Mouse (Mus musculus) adrenal gland, postnatal 36 days (tissue): ENCODE data around the gene Mapre3. TPM values are rescaled to one million over a fixed set of nuclear protein-coding genes. Genes with fewer than 3 reads are reported as not detected.

Experiments
- DNase-seq, 2 experiments: peaks; one replicate each; pipeline ENCODE4 v3.0.0; 2021; ENCODE audit warnings: mixed read lengths in 1 of 2
- long read RNA-seq, 2 experiments: library from polyadenylated mRNA; stranded (forward); transcript quantifications; one replicate each; pipeline ENCODE4 v2.0.0; 2021; ENCODE audit warnings: borderline sequencing depth in 2 of 2
- total RNA-seq, 2 experiments: library from RNA; stranded (reverse); gene quantifications; 2 replicates each; pipeline ENCODE4 v1.2.3; 2021

The Mapre3 gene
- 10 to 100 TPM; 48.9 to 52.2 TPM for total RNA-seq
- long read RNA-seq, experiment 1, transcript Mapre3-202 (7 exons, 1,816 nt) = major isoform, 19 of 44 reads
- long read RNA-seq, experiment 1, transcript Mapre3-201 (7 exons, 2,021 nt) = minor isoform, 8 of 44 reads
- long read RNA-seq, experiment 1, partial matches to known transcripts = 4 of 44 reads
- long read RNA-seq, experiment 1, other reads (novel, unspliced or antisense) = 9 of 44 reads
- long read RNA-seq, experiment 2, transcript Mapre3-202 (7 exons, 1,816 nt) = major isoform, 12 of 26 reads
- long read RNA-seq, experiment 2, transcript Mapre3-201 (7 exons, 2,021 nt) = minor isoform, 8 of 26 reads
- long read RNA-seq, experiment 2, partial matches to known transcripts = 1 of 26 reads
- long read RNA-seq, experiment 2, other reads (novel, unspliced or antisense) = 5 of 26 reads

- peak; percentile 94 to 96 for DNase-seq
Measured at GRCm38 (mm10) chr5:30814424-30815119, at the start of gene Mapre3. Gene Mapre3, plus strand, starts transcription at chr5:30814641.

DNA sequence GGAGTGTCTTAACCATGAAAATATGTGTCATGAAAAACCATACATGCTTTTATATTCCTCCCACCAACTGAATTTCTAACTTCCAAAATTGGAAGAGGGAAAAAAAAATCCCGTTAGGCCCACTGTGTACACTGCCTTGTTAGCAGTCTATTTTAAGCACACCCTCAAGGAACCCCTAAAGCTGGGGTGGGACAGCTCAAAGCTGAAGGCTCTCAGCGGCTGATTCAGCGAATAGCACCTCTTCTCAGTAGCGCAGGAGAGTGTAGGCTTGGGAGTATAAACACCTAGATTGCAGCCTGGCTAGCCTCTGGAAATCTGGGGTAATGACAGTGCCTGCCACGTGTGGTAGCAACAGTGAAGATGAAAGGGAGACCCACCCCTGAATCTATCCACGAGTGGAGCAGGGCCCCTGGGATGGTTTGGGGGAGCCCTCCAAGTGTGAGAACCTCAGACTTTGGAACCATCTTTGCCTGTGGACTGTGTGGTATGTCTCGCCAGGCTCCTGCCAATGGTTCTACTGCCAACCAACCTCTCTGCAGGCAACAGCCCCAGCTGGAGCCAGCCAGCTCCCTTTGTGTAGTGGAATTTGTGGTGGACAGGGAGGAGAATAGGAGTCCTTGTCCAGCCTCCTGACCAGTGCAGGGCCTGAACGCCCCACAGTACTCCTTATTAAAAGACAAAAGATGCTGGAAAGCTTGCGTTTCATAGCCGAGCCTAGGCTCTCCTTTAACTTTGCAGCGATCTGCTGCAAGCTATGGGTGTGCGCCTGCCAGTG is 48.7 kb upstream of the Mapre3 start:
- no peak for DNase-seq

DNA sequence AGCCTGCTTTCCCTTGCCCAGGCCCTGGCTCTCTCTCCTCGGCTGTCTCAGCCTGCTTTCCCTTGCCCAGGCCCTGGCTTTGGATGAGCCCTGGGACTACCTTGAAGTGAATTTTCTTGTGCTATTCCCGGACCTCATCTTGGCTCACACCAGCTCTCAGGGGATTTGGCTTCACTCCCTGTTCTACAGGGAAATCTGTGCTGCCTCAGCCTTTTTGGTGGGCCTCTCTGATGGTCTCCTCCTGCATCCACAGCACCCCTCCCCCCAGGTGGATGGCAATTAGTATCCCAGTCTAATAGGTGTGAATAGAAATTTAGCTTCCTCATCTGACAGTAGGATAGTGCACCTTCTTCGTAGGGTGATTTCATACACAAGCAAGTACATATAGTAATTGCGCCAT is 46.4 kb upstream of the Mapre3 start:
- no peak for DNase-seq

- peak; percentile 84 for DNase-seq
Measured at GRCm38 (mm10) chr5:30768598-30768997, 45.8 kb upstream of the Mapre3 start.

- DNase-seq = no peak
Measured at GRCm38 (mm10) chr5:30769075-30769474, 45.4 kb upstream of the Mapre3 start.

- peak; percentile 90 to 95 for DNase-seq
Measured at GRCm38 (mm10) chr5:30774601-30775371, 39.7 kb upstream of the Mapre3 start.

DNA sequence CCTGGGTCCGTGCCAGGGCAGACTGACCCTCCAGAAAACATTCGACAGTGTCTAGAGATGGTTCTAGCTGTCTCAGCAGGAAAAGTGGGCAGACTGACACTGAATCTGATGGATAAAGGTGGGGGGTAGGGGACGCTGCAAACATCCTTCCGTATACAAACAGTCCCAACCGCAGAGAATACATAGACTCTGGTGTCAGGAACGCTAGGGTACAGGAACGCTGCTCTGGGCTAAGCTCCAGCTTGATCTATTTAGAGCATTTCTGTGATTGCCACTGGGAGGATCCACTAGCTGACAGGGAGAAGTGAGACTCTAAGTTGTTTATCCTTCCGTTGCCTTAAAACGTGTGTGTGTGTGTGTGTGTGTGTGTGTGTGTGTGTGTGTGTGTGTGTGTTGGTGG is 33.7 kb upstream of the Mapre3 start:
- DNase-seq = no peak

- DNase-seq = no peak
Measured at GRCm38 (mm10) chr5:30781147-30781546, 33.3 kb upstream of the Mapre3 start.

DNA sequence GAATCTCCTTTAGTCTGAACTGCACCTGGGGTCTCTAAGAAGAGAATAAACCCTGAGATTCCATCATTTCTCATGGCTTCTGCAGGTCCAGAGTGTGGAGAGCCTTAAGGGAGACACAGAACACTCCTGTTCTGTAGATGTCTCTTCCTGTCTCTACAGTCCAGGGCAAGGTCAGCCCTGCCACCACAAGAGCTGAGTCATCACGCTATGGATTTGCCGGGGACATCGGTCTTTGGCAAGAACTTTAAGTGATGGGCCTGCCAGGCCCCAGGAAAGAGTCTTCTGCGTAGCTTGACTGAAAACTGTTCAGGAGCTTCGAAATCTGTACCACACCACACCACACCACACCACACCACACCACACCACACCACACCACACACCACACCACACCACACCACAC is 27.1 kb upstream of the Mapre3 start:
- peak; percentile 72 to 84 for DNase-seq

GRCm38 (mm10) chr5:30790047-30790446 is 24.4 kb upstream of the Mapre3 start:
- no peak for DNase-seq

DNA sequence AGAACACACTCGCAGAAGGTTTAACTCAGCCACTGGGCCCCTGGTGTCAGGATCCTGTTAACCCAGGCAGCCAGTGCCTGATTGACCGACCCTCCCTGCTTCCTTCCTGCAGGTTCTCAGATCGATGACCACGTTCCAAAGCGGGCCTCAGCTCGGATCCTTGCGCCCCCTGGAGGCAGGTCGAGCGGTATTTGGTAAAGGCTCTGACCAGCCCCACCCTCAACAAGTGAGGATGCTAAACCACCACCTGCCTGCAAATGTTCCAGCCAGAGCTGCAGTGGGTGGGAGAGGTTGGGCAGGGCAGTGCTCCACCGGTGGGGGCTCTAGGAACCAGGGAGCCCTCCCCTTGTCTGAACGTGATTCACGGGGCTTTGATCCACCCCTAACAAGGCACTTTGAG is 18.3 kb upstream of the Mapre3 start:
- DNase-seq = peak; percentile 86 to 92

GRCm38 (mm10) chr5:30797482-30797881 is 17.0 kb upstream of the Mapre3 start:
- no peak for DNase-seq

DNA sequence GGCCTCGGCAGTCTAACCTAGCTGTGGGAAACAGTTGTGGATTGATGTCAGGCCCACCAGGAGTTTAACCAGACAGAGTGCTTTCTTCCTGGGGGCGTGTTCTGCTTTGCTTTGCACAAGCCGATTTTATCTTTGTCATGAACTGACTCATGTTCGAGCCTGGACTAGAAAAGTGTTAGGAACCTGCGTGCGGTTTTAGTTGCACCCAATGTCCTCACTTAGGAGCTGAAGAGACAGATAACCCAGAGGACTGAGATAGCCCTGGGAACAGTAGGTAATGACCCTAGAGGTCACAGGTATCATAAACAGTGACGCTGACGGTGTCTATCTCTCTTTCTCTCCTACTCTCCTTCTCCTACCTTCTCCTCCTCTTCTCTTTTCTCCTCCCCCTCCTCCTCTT is 16.5 kb upstream of the Mapre3 start:
- DNase-seq = no peak

DNA sequence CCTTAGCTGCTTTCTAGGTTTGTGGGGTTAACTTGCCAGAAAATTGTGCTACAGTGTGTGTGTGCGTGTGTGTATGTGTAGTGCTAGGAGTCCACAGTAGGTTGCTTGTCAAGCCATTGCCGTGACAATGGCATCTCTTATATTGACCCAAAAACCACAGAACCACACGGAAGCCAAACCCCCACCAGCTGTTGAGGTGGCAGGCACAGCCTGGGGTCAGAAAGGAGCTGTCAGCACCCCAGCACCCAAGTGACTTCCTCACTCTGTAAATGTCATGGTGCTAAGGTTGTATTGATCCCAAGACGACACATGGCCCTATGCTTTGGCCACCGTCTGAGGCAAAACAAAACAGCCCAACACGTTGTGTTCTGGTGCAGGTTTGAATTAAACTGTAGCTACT is 15.5 kb upstream of the Mapre3 start:
- DNase-seq = no peak

- no peak for DNase-seq
Measured at GRCm38 (mm10) chr5:30802724-30803467, 11.5 kb upstream of the Mapre3 start.

DNA sequence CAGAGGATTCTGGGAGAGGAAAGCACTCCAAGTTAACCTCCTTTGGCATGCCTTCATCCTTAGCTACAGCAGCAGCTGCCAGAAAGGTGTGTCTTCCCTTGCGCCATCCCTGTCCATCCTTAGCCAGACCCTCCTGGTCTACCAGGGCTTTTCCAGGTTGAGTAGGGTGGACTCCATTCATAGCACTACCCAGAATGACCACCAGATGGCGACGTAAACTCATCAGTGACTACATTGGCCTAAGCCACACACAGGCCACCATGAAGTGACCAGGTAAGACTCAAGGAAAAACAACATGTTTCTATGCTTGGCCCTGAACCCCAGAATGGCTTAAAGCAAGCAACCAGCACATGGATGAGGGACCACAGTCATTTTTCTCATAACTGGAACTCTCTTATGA is 8.3 kb upstream of the Mapre3 start:
- DNase-seq = peak; percentile 89 to 90

DNA sequence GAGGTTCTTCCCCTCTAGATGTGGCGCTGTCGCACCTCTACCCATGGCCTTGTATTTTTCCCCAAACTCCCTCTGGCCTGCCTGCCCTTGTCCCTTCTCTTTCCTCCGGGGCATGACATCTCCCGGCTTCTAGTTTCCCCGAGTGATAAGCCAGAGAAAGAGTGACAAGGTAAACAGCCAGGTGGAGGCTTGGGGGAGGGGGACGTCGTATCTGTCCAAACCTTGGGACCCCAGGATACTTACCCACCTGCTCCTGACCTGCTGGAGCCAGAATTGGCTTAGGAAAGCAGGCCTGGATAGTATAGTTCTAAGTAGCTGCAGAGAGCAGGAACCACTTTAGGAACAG is 652 bp downstream of the Mapre3 start:
- no peak for DNase-seq

- peak; percentile 25 to 58 for DNase-seq
Measured at GRCm38 (mm10) chr5:30816261-30816791, 1.9 kb downstream of the Mapre3 start.

GRCm38 (mm10) chr5:30818758-30819309 is 4.4 kb downstream of the Mapre3 start:
- no peak for DNase-seq

DNA sequence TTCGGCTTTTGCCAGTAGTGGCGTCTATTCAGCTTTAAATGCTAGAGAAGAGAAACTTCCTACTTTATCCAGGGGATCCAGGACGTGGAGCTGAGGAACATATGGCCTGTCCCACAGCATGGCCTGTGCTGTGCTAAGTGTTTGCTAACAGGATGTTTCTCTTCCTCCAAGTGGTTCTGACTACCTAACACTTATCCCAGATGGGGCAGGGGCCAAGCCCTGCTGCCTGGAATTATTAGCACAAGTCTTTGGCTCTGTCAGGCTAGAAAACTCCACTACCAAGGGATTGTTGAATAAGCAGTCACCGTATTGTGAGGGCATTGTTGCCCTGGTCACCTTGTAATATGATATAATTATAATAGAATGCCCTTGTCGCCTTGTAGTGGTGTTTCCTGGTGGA is 8.2 kb downstream of the Mapre3 start:
- DNase-seq = no peak

GRCm38 (mm10) chr5:30823091-30823490 is 8.7 kb downstream of the Mapre3 start:
- no peak for DNase-seq
